Mouse (Mus musculus) olfactory bulb, adult 2 months (tissue): ENCODE data around the gene Ripk3.

Source experiments
- CTCF ChIP-seq: fragments of 200-500 bp; IDR thresholded peaks from 2 replicates; pipeline ENCODE4 v1.5.1; 2012; ENCODE audit warnings: low read depth, mild to moderate bottlenecking, low read length, moderate library complexity; ENCODE audit not compliant: insufficient read depth
- POLR2A ChIP-seq: fragments of 200-500 bp; IDR thresholded peaks from 2 replicates; pipeline ENCODE4 v1.6.1; 2012; ENCODE audit warnings: mild to moderate bottlenecking, low read depth, low read length, moderate library complexity; ENCODE audit not compliant: insufficient read depth

DNA sequence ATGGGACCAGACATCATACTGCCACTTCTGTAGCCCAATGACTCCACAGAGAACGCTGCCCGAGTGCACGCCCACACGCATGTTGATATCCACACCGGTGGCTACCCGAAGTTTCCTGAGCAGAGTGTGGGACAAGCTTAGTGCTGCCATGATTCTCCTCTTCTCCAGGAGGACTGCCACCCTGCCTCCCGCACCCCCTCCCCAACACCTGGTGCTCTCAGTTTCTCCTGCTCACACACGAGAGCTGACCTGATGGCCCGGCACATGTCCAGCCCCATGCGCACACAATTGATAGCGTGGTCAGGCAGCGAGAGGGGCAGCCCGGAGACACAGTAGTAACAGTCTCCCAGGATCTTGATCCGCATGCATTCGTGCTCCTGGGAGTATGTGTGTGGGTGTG lies 10.0 kb downstream of the Ripk3 start:
- TF ChIP-seq CTCF = no peak
- no peak for TF ChIP-seq POLR2A
